Mouse (Mus musculus): Measurements from ENCODE around the gene Pck1. TPM values are rescaled to one million over a fixed set of nuclear protein-coding genes. Genes with fewer than 3 reads are reported as not detected.

Gene Pck1
- polyA plus RNA-seq, 1 experiment from 2014 or later = not detected

- H3K36me3 ChIP-seq (replicated peaks) = no peaks in the 10 kb centered on the region
- no peak overlapping the region for H3K4me3 ChIP-seq (replicated peaks)
- 0 out of 2 replicates have a peak, but pooled peaks cover 2% of the 10 kb centered on the region for H3K4me1 ChIP-seq
- H3K4me2 ChIP-seq = no peak overlapping the region
- no peaks in the 10 kb centered on the region for H3K9me3 ChIP-seq
- 92% methylated on average over 13 of the region's 13 CpGs for WGBS
- ATAC-seq (ENCODE audit: low FRiP score) = no peak
- H3K9ac ChIP-seq = no peak overlapping the region
- no peaks in the 10 kb centered on the region for H3K27me3 ChIP-seq
- H3K27ac ChIP-seq = no peak overlapping the region
Measured at GRCm38 (mm10) chr2:173154513-173154912, 1.7 kb downstream of the Pck1 start.

- Histone ChIP-seq H3K4me3 (replicated peaks) (no peak overlapping the region), H3K9ac (no peak overlapping the region), H3K4me1 (0 out of 2 replicates have a peak, but pooled peaks cover 2% of the 10 kb centered on the region), H3K27me3 (no peaks in the 10 kb centered on the region), H3K36me3 (replicated peaks) (no peaks in the 10 kb centered on the region), H3K27ac (no peak overlapping the region), H3K9me3 (no peaks in the 10 kb centered on the region), H3K4me2 (no peak overlapping the region)
- WGBS = 93% methylated on average over 14 of the region's 14 CpGs
- ATAC-seq (ENCODE audit: low FRiP score) = no peak
Measured at GRCm38 (mm10) chr2:173154962-173155361, 2.1 kb downstream of the Pck1 start.

DNA sequence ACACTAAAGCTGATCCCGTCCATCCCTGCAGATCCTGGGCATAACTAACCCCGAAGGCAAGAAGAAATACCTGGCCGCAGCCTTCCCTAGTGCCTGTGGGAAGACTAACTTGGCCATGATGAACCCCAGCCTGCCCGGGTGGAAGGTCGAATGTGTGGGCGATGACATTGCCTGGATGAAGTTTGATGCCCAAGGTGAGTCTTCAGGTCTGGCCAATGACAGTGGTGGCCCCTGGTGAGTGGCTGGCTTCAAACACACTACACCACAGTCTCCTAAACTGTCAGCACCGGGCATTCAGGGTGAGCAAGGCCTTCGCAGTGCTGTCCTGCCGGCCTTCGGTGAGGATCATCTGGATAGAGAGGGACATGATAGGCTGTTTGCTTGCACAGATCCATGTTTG, 3.1 kb downstream of the Pck1 start:
- Histone ChIP-seq H3K9ac (no peak overlapping the region), H3K4me1 (0 out of 2 replicates have a peak, but pooled peaks cover 2% of the 10 kb centered on the region), H3K36me3 (replicated peaks) (no peaks in the 10 kb centered on the region), H3K27me3 (no peaks in the 10 kb centered on the region), H3K4me2 (no peak overlapping the region), H3K9me3 (no peaks in the 10 kb centered on the region), H3K4me3 (replicated peaks) (no peak overlapping the region), H3K27ac (no peak overlapping the region)
- ATAC-seq (ENCODE audit: low FRiP score) = no peak
- WGBS = 90% methylated on average over 10 of the region's 10 CpGs

DNA sequence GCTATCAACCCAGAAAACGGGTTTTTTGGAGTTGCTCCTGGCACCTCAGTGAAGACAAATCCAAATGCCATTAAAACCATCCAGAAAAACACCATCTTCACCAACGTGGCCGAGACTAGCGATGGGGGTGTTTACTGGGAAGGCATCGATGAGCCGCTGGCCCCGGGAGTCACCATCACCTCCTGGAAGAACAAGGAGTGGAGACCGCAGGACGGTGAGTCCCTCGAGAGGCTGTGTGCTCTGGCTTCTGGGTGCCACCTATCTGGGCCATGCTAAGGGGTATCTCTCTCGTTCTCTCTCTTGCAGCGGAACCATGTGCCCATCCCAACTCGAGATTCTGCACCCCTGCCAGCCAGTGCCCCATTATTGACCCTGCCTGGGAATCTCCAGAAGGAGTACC, 4.1 kb downstream of the Pck1 start:
- no peak for ATAC-seq (ENCODE audit: low FRiP score)
- Histone ChIP-seq H3K27me3 (0 out of 2 replicates have a peak, but pooled peaks cover 4% of the 10 kb centered on the region), H3K27ac (no peak overlapping the region), H3K9me3 (no peaks in the 10 kb centered on the region), H3K4me1 (0 out of 2 replicates have a peak, but pooled peaks cover 4% of the 10 kb centered on the region), H3K4me2 (no peak overlapping the region), H3K4me3 (replicated peaks) (no peak overlapping the region), H3K9ac (no peak overlapping the region), H3K36me3 (replicated peaks) (no peaks in the 10 kb centered on the region)
- WGBS = 84% methylated on average over 13 of the region's 13 CpGs

- H3K9me3 ChIP-seq = no peaks in the 10 kb centered on the region
- H3K4me2 ChIP-seq = no peak overlapping the region
- ATAC-seq (ENCODE audit: low FRiP score) = no peak
- no peaks in the 10 kb centered on the region for H3K36me3 ChIP-seq (replicated peaks)
- H3K4me1 ChIP-seq = 0 out of 2 replicates have a peak, but pooled peaks cover 6% of the 10 kb centered on the region
- no peak overlapping the region for H3K4me3 ChIP-seq (replicated peaks)
- H3K9ac ChIP-seq = no peak overlapping the region
- no peak overlapping the region for H3K27ac ChIP-seq
- WGBS = 65% methylated on average over 4 of the region's 4 CpGs
- H3K27me3 ChIP-seq = 0 out of 2 replicates have a peak, but pooled peaks cover 4% of the 10 kb centered on the region
Measured at GRCm38 (mm10) chr2:173157376-173157775, 4.5 kb downstream of the Pck1 start.

- H3K27me3 ChIP-seq = 0 out of 2 replicates have a peak, but pooled peaks cover 4% of the 10 kb centered on the region
- H3K4me2 ChIP-seq = no peak overlapping the region
- no peaks in the 10 kb centered on the region for H3K9me3 ChIP-seq
- no peak overlapping the region for H3K4me3 ChIP-seq (replicated peaks)
- WGBS = 95% methylated on average over 4 of the region's 4 CpGs
- no peak overlapping the region for H3K9ac ChIP-seq
- 0 out of 2 replicates have a peak, but pooled peaks cover 6% of the 10 kb centered on the region for H3K4me1 ChIP-seq
- no peak overlapping the region for H3K27ac ChIP-seq
- no peaks in the 10 kb centered on the region for H3K36me3 ChIP-seq (replicated peaks)
- ATAC-seq (ENCODE audit: low FRiP score) = no peak
Measured at GRCm38 (mm10) chr2:173157871-173158270, 5.0 kb downstream of the Pck1 start.

- ATAC-seq (ENCODE audit: low FRiP score) = no peak
- Histone ChIP-seq H3K9ac (no peak overlapping the region), H3K4me2 (no peak overlapping the region), H3K9me3 (no peaks in the 10 kb centered on the region), H3K27ac (no peak overlapping the region), H3K4me1 (0 out of 2 replicates have a peak, but pooled peaks cover 6% of the 10 kb centered on the region), H3K4me3 (replicated peaks) (no peak overlapping the region), H3K27me3 (0 out of 2 replicates have a peak, but pooled peaks cover 4% of the 10 kb centered on the region), H3K36me3 (replicated peaks) (no peaks in the 10 kb centered on the region)
- WGBS = 90% methylated on average over 19 of the region's 19 CpGs
Measured at GRCm38 (mm10) chr2:173158390-173159055, 5.7 kb downstream of the Pck1 start.

GRCm38 (mm10) chr2:173159354-173160311, 6.8 kb downstream of the Pck1 start:
- Histone ChIP-seq H3K4me3 (replicated peaks) (no peak overlapping the region), H3K36me3 (replicated peaks) (no peaks in the 10 kb centered on the region), H3K27ac (0 out of 2 replicates have a peak overlapping the region, but pooled peaks have one; percentile 5), H3K27me3 (0 out of 2 replicates have a peak, but pooled peaks cover 4% of the 10 kb centered on the region), H3K9ac (no peak overlapping the region), H3K9me3 (no peaks in the 10 kb centered on the region), H3K4me1 (0 out of 2 replicates have a peak, but pooled peaks cover 6% of the 10 kb centered on the region), H3K4me2 (no peak overlapping the region)
- peak; percentile 71 for ATAC-seq (ENCODE audit: low FRiP score)
- WGBS = 55% methylated on average over 24 of the region's 24 CpGs

DNA sequence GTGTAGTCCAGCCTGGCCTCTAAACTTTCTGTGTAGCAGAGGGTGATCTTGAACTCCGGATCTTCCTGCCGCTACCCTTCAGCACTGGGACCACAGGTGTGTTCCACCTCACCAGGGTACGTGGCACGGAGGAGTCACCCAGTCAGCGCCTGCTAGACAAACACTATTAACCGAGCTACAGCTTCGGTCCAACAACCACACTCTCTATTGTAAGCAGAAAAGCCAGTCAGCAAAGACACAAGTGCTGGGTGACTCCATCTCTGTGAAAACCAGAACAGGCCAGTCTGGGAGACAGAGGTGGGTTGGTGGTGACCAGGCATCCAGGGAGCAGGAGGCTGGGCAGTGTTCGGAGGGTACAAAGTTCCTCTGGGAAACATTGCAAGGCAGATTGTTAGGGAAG, 10.5 kb downstream of the Pck1 start:
- H3K4me1 ChIP-seq = 0 out of 2 replicates have a peak, but pooled peaks cover 6% of the 10 kb centered on the region
- no peaks in the 10 kb centered on the region for H3K36me3 ChIP-seq (replicated peaks)
- H3K27me3 ChIP-seq = 0 out of 2 replicates have a peak, but pooled peaks cover 4% of the 10 kb centered on the region
- WGBS = 89% methylated on average over 8 of the region's 8 CpGs
- ATAC-seq (ENCODE audit: low FRiP score) = no peak
- H3K4me3 ChIP-seq (replicated peaks) = no peak overlapping the region
- no peak overlapping the region for H3K4me2 ChIP-seq
- no peaks in the 10 kb centered on the region for H3K9me3 ChIP-seq
- no peak overlapping the region for H3K9ac ChIP-seq
- no peak overlapping the region for H3K27ac ChIP-seq

DNA sequence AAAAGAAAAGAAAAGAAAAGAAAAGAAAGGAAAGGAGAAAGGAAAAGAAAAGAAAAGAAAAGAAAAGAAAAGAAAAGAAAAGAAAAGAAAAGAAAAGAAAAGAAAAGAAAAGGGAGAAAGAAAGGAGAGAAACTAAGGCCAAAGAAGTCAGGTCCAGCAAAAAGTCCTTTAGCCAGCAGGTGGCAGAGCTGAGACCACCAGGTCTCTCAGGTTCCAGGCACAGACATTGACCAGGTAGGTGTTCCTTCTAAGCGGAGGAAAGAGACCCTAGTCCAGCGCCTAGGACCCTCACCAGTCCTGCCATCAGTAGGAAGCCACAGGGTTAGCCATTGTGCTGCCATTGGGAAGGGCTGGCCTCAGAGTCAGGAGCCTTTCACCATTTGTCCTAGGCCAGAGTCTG, 11.5 kb downstream of the Pck1 start:
- 0 out of 2 replicates have a peak, but pooled peaks cover 6% of the 10 kb centered on the region for H3K4me1 ChIP-seq
- no peak overlapping the region for H3K9ac ChIP-seq
- H3K9me3 ChIP-seq = no peaks in the 10 kb centered on the region
- no peak overlapping the region for H3K4me2 ChIP-seq
- WGBS = 67% methylated on average over 2 of the region's 2 CpGs
- H3K27me3 ChIP-seq = 0 out of 2 replicates have a peak, but pooled peaks cover 4% of the 10 kb centered on the region
- H3K4me3 ChIP-seq (replicated peaks) = no peak overlapping the region
- no peak for ATAC-seq (ENCODE audit: low FRiP score)
- no peaks in the 10 kb centered on the region for H3K36me3 ChIP-seq (replicated peaks)
- H3K27ac ChIP-seq = no peak overlapping the region

DNA sequence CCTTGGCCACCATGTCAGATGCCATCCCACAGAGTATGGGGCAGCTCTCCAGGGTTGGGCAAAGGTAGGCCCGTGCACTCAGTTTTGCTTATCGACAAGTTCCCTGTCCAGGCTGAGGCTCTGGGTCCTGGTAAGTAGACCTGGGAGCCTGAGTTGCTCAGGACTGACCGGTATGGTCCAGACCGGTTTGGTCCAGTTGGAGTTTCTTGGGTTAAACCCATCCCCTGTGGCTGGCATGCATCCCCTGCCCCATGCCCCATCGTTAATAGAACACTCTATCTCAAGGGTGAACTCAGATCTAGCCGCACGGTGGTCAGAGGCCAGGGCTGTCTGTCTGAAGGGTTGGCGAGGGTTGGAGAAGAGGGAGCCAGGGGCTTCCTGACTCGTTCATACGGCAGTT, 12.1 kb downstream of the Pck1 start:
- no peak for ATAC-seq (ENCODE audit: low FRiP score)
- H3K4me2 ChIP-seq = no peak overlapping the region
- H3K9ac ChIP-seq = no peak overlapping the region
- H3K36me3 ChIP-seq (replicated peaks) = no peaks in the 10 kb centered on the region
- H3K9me3 ChIP-seq = no peaks in the 10 kb centered on the region
- WGBS = 86% methylated on average over 10 of the region's 10 CpGs
- no peak overlapping the region for H3K27ac ChIP-seq
- 0 out of 2 replicates have a peak, but pooled peaks cover 4% of the 10 kb centered on the region for H3K27me3 ChIP-seq
- 0 out of 2 replicates have a peak, but pooled peaks cover 4% of the 10 kb centered on the region for H3K4me1 ChIP-seq
- no peak overlapping the region for H3K4me3 ChIP-seq (replicated peaks)

DNA sequence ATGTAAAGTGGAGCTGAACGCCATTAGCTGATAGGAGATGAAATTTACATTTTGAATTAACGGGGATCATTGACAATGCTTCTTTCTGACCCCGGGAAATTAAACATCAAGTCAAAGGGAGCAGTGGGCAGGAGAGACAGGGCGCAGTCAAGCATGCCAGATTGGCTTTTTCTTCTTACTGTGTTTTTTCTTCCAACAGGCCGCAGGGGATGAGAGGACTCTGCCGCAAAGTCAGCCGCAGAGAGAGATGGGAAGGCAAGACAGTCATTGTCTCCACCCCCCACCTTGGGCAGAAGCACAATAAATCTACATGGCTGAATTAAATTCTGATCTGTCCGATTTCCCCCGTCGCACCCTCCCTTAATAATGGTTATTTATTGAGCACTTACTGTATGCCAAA, 12.5 kb downstream of the Pck1 start:
- Histone ChIP-seq H3K9me3 (no peaks in the 10 kb centered on the region), H3K9ac (no peak overlapping the region), H3K4me2 (no peak overlapping the region), H3K4me1 (0 out of 2 replicates have a peak, but pooled peaks cover 4% of the 10 kb centered on the region), H3K27ac (no peak overlapping the region), H3K4me3 (replicated peaks) (no peak overlapping the region), H3K27me3 (0 out of 2 replicates have a peak, but pooled peaks cover 8% of the 10 kb centered on the region), H3K36me3 (replicated peaks) (no peaks in the 10 kb centered on the region)
- no peak for ATAC-seq (ENCODE audit: low FRiP score)
- WGBS = 87% methylated on average over 10 of the region's 10 CpGs

All from forebrain, embryonic 12.5 days (tissue).